Mouse (Mus musculus): ENCODE data around the gene Pias1. TPM values are rescaled to one million over a fixed set of nuclear protein-coding genes. Genes with fewer than 3 reads are reported as not detected.
"Not testable (repeated sequence)": the region's sequence is repeated elsewhere in the genome, so short reads cannot be mapped to it uniquely, and the experiment has no call there.

Pias1 gene
- total RNA-seq, 2 experiments from 2014 or later = 26.3 to 26.7 TPM

DNA sequence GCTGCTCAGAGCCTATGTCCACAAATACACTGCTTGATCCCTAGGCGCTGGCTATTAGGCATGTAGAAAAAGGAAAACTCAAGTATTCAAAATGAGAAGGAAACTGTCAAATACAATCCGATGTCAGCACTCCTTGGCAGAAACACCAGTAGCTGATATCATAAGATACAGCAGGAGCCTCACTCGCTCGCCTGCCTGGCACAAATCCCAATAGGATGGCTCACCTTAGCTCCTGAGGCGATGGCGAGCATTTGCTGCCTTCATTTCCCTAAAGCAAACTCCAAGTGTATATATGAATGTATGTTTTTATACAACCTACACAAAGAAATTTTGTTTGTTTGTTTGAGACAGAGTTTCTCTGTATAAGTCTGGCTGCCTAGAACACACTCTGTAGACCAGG, 42.4 kb downstream of the Pias1 start:
- intact Hi-C loops (cut with DNase I) = no loop called here
- no peak for DNase-seq

DNA sequence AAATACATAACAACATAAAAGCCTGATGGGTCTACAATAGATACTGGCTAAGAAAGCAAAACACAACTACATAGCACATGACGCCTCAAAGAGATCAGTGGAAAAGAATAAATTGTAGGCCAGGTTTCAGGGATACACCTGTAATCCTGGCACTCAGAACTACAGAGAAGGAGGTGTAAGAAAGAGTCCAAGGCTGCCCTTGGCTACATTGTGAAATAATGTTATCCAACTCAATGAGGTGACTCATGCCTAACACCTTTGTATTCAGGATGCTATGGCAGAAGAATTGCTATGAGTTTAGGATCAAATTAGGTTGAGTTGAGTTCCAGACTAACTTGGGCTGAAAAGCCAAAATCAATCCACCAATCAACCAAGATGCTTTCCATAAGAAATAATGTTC, 43.7 kb downstream of the Pias1 start:
- intact Hi-C loops (cut with DNase I) = no loop called here

DNA sequence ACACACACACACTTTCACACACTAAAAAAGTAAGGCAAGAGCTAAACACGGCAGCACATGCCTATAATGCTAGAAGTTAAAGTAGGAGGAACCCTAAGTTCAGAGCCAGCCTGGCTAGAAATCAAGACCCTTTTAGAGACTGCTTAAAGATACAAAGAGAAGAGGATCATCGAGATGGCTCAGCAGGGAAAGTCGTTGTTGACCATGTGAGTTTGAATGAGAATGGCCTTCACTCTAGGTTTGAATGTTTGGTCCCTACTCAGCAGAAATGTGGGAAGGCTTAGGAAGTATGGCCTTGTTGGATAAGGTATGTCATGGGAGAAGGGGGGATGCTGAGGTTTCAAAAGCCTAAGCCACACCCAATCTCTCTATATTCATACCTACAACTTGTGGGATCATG, 46.8 kb downstream of the Pias1 start:
- no peak for DNase-seq
- intact Hi-C loops (cut with DNase I) = no loop called here

More for the DNA sequence above, 43.7 kb downstream of the Pias1 start:
- no peak for DNase-seq

DNA sequence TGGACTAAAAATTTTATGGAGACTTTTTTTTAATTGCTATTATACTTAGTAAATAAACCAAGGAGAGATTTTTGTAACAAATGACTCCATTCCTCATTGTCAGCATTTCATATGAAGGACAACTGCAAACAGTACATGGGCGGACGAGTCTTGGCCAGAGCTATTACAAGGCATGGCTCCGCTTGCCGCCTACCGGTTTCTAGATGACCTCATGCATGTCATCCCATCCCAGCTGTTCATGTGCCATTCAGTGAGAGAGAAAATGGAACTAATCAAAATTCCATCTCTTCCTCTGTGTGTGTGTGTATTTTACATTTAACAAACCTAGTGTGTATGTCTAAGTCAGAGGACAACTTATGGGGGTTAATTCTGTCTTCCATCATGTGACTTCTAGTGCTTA, 51.9 kb downstream of the Pias1 start:
- DNase-seq = peak; percentile 21 to 27
- intact Hi-C loops (cut with DNase I) = no loop called here

DNA sequence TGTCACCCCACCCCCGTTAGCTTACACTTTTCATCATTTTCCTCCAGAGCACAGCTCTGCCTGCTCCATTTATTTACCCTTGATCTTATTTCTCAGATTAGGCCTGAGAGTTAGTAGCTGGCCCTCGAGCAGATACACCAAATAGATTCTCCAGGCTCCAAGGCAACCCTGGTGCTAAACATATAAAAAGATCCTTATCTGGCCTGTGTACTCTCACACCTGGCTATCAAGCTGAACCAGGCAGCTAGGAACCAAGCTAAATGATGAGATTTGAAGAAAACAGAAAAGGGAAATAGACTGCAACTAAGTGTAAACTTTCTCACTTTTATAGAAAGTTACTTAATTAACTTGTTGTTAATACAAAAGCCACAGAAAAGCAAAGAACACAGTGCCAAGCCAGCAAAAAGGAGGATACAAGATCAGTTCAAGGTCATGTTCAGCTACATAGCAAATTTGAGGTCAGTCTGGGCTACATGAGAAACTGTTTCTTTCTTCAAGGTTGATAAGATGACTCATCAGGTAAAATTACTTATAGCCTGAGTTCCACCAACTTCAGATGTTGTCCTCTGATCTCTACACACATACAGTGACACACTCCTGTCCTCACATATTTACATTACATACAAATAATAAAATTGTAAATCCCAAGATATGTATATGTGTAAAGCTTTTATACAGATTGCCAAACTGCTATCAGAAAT, 52.9 kb downstream of the Pias1 start:
- no peak for DNase-seq
- intact Hi-C loops (cut with DNase I) = no loop called here

DNA sequence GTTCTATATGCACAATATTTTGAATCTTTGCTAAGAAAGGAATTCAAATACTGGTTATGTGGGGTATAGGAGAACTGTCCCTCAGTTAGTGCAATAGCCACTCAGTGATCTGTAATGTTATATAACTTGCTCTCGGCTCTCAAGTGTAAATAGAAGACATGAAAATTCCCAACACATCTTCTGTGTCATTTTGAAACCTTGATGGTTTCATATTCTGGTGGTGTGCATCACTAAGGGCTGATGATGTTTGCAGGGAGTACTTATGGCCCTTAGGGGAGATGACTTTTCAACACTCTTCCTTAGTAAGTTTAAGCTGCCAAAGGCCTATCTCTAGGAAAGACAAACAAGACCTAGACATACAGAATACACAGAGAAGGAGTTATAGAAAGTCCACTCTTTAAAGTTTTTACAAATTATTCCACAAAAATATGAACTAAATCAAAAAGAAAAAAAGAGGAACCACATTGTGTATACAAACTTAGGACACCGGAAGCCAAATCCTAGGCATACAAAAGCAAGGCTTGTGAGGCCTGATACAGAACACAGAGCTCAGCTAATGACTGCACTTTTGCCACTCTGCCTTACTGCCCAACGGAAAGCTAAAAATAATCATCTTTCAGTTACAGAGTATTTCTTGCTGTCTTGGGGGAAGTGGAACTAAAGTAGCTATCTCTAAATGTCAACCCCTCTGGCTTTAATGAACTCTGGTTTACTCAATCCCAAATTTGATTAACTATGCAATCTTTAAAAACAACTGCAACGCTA, 55.0 kb downstream of the Pias1 start:
- intact Hi-C loops (cut with DNase I) = no loop called here
- no peak for DNase-seq

DNA sequence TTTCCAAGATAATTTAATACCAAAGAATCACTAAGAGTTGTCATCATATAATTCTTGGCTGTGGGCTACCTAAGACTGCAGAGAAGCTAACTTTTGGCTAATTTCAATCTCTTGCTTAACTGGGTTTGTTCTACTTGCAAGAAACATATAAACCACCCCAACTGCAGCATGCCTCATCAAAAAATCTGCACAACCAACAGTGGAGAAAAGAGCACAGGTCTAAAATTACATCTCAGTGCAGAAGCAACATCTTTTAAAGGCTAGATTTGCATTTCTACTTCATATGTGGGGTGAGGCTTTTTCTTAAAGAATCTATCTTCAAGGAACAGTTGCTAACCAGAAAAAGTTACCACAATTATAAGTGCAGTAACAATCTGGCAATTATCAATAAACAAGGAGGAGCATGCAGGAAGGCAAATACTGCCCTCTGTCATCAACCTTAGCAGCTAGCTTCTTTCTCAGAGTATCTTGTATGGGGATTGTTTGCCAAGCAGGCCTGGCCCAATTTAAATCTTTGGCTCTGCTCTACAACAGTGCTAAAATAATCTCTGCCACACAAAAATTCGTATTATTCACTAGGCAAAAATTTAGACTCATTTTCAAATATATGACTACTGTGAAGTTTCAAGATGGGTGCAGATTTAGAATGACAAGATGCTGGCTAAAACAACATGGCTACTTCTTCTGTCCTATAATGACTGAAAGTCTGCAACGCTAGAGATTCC, 62.7 kb downstream of the Pias1 start:
- no peak for DNase-seq
- intact Hi-C loops (cut with DNase I) = no loop called here

DNA sequence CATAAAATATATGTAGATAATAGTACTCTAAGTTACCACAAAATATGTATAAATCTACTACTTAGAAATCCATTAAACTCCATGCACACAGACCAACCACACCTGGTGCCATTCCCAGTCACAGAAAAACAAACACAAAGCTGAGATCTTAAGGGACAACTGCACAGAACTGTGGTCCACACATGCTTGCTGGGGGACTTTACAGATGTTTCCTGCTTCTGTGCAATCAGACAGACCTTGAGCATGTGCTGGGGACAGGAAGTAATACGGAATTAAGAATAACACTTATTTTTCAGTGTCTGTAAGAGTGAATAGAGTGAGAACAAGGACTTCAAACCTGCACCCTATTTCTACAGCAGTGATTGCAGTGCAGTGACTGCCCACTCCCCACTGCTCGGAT, 66.8 kb downstream of the Pias1 start:
- intact Hi-C loops (cut with DNase I) = no loop called here
- no peak for DNase-seq

DNA sequence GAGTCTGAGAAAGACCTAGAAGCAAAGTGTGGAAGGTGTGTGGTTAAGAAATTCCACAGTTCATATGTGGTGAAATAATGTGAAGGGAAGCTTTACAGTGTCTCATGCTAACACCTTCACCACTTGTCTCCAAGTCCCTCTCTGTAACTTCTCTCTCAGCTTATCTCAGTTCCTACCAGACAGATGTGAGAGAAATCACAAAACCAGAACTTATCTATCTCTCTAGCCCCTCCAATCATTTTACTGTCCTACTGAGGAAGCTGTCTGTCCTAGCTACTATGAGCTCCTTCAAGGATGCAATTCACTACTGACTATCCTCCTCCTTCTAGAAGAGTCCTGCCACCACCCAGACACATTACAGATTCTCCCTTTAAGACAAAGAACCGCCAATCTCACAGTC, 70.7 kb downstream of the Pias1 start:
- intact Hi-C loops (cut with DNase I) = loop anchor here (5.0 kb wide), 1 partner anchor 205 kb away; no protein-coding TSS in a partner anchor

DNA sequence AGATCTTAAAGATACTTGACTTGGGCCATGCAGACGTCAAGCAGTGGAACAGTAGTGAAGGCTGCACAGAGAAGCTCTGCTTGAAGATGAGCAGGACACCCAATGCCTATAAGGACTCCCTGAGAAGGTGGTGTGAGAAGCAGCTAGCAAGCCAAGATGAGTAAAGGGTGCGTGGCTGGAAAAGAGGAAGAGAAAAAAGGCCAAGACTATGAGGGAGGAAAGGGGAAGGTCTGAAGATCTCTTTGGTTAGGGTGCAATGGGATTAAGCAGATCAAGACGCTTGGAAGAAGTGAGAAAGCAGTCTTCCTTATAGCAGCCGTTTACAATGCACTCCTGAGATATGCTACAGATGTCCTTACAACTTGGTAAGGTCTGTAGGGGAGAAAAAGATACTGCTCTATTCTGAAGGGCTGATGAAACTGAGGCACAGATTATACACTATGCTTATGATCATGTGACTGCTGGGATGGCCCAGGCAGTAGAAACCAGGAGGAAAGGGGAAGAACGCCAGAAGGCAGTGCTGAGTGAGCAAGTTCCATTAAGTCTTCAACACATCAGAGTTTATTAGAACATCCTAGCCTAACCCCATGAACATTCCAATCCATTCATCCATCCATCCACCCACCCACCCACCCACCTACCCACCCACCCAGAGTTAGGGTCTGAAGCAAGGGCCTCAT, 74.2 kb downstream of the Pias1 start:
- DNase-seq = no peak
- intact Hi-C loops (cut with DNase I) = no loop called here

More for the DNA sequence above, 70.7 kb downstream of the Pias1 start:
- DNase-seq = no peak

DNA sequence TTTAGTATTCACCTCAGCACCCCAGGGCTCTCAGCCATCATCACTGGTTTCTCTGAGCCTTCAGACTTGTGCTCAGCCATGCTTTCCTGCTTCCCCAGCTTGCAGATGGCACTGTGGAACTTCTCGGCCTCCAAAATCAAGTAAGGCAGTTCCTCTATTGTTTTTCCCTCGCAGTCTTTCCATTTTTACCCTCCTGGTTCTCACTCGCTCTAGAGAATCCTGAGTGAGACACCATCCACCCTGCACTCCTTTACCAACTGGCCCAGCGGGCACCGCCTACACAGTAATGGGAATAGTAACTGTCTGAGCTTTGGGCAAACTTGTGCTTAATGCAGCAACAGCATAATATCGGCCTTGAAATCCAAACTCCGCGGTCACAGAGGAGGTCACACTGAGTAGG, 82.7 kb downstream of the Pias1 start:
- intact Hi-C loops (cut with DNase I) = no loop called here
- no peak for DNase-seq

DNA sequence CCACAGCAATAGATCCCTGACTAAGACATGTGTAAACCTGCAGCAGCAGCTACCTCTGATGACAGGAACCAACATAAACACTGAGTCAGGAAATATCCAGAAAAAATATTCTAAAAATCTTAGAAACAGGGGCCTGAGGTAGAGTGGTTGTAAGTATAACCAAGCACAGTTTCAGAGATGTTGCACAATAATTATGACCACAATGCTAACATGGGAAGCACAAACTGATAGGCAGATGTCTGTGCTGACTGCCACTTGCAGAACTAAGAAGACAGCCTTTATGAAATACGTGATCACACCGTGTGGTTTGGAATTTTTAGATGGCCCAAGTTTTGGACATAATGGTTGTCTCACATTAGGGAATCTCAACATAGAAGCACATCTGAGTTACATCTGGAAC, 83.9 kb downstream of the Pias1 start:
- intact Hi-C loops (cut with DNase I) = no loop called here
- DNase-seq = no peak

DNA sequence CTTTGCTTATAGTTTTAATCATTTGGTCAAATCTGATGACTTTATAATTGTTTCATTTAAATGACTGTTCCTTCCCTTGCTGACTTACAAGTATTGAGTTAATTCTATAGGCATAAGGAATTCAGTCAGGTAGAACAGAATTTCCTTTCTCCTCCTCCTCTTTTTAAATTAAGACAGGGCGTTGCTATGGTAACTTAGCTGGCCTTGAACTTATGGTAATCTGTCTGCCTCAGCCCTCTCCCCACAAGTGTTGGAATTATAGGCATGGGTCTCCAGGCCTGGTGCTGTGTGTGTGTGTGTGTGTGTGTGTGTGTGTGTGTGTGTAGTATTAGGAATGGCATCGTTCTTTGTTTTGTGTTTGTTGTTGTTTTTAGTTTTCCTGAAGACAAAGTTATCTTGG, 86.0 kb downstream of the Pias1 start:
- intact Hi-C loops (cut with DNase I) = no loop called here
- no peak for DNase-seq

DNA sequence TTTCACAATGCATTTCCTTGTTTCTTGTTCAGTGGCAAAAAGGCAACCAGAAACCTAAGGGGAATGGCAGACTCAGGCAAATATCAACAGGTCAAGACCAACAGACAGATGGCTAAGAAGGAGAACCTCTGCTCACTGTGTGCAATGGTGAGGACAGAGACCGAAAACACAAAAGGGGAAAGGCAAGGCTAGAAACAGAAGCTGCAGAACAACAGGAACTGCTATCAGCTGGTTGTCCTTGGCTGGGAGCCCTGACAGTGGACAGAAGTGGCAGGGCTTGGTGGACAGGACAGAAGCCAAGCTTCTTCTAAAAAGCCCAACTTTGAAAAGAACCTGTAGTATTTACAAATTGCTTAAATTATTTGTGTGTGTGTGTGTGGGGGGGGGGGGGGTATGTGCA, 93.2 kb downstream of the Pias1 start:
- DNase-seq = peak; percentile 78 to 79
- intact Hi-C loops (cut with DNase I) = loop anchor here (5.0 kb wide), 1 partner anchor 83 kb away; no protein-coding TSS in a partner anchor

DNA sequence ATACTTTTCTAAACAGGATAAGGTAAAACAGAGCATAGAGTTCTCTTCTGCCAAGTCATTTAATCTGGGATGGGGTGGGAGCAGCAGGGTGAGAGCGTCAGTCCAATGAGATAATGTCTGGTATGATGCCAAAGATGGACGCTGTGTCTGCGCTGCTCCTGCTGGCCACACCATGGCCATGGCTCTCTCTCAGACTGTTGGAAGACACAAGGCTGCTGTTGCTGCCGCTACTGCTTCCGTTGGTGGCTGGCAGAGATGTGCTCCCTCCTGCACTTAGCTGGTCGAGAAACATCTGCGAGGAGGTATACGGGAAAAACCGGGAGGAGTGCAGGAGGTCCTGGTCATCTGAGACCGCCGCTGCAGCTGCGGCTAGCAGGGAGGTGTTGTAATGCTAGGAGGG, 105.9 kb downstream of the Pias1 start:
- peak; percentile 81 for DNase-seq
- intact Hi-C loops (cut with DNase I) = loop anchor here (2.0 kb wide), 1 partner anchor 33 kb away; no protein-coding TSS in a partner anchor

DNA sequence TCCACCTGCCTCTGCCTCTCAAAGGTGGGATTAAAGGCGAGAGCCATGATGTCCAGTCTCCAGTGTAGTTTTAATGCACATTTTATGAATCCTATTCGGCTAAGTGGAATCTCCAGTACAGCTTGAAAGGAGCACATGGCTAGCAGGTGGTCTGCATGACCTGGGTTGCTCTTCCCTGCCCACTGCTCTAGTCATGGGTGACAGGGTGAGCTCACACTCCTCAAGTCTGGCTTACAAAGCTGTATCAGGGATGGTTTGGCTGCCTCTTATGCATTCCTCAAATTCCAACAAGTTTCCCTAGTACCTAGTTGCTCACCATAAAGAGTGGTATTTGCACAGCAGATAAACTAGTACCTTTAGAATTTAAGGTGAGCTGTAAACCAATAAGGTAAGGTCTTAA, 109.9 kb downstream of the Pias1 start:
- DNase-seq = no peak
- intact Hi-C loops (cut with DNase I) = no loop called here

DNA sequence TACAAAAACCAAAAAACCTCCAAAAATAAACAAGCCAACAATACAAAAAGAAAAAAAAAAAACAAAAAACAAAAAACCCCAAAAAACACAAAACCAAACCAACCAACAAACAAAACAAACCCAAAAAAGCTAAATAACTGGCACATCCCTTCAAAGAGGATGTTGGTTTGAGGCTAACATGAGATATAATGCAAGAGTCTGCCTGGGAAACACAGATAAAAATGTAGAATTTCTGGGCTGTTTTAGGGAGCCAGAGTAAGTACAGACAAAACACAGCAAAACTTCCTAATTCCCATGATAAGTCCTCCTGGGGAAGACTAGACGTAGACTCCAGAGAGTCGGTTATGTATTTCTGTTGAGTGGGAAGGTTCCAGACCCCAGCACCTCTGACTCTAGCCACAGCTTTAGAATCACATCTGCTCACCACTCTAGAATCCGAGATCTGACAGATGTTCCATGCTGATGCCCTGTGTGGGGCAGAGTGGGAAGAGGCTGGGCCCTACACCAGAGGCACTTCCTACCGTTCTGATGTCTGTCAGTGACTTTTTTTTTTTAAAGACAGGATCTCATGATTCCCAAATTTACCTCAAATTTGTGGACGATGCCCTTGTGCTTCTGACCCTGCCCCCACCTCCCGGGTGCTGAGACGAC, 110.6 kb downstream of the Pias1 start:
- intact Hi-C loops (cut with DNase I) = no loop called here
- DNase-seq = no peak

DNA sequence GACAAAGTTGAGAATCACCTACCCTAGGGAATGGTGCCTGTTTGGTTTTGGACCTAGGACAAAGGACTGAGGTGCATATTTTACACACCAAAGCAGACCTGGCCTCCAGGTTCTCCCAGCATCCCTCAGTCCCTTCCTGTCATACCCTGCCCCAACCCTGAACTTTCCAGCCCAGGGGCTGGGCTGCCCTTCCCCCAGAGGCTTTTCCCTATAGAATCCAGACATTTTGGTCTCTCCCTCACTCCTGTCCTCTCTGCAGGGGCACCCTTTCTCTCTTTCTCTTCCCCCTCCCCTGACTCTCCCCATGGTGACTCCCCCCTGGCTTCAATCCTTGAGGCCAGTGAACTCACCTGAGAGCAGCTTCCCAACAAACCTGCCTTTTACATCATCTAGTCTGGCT, 117.0 kb downstream of the Pias1 start:
- no peak for DNase-seq
- intact Hi-C loops (cut with DNase I) = no loop called here

DNA sequence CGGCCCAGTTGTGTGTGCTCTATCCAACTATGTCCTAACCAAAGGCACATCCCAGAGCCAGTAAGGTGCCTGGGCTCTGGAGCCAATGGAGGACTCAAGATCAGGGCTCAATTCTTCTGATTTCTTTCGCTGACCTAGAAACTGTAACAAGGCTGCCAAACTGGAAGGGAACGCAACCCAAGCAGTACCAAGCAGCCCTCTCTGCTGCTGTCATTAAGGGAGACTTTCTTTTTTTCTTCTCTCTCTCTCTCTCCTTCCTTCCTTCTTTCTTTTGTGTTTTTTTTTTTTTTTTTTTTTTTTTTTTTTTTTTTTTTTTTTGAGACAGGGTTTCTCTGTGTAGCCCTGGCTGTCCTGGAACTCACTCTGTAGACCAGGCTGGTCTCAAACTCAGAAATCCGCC, 118.5 kb downstream of the Pias1 start:
- intact Hi-C loops (cut with DNase I); DNase-seq: not testable (repeated sequence)

DNA sequence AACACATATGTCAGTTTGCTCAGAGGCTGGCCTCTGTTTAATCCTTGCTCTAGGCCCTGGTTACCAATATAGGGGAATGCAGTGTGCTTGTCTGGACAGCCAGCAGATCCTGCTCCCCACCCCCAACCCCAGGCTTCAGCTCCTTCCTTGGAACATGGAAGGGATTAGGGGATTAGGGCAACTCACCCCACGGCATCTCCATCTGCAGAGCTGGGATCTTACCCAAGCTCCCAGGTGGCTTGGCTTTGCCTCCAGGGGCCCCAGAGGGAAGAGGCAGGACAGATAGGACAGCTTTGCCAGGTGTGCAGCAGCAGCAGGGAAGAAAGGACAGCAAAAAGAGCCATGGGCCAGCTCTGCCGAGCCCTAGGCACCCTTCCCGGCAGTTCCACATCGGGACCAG, 126.9 kb downstream of the Pias1 start:
- DNase-seq = no peak
- intact Hi-C loops (cut with DNase I) = no loop called here

Data from heart, postnatal 10 days (tissue).